Mouse (Mus musculus) midbrain, embryonic 14.5 days (tissue): ENCODE results near the gene Lmo3. TPM values are rescaled to one million over a fixed set of nuclear protein-coding genes. Genes with fewer than 3 reads are reported as not detected.

ENCODE experiments used
- ATAC-seq: fragments of 200-750 bp; cut with Nextera tagmentation; 2 replicates; pipeline ENCODE4 v1.8.0; 2017; ENCODE audit warnings: moderate number of reproducible peaks, moderate library complexity; ENCODE audit not compliant: low FRiP score, low TSS enrichment
- DNase-seq: peaks from one replicate; pipeline ENCODE4 v3.0.0-alpha.2; 2015
- H3K27ac ChIP-seq: fragments of 300-500 bp; sonication (generic); replicated peaks from 2 replicates; pipeline ENCODE4 v1.5.1; 2014; ENCODE audit warnings: mild to moderate bottlenecking, low read depth, low read length, moderate library complexity
- H3K27me3 ChIP-seq: fragments of 300-500 bp; sonication (generic); 2 replicates; pipeline ENCODE4 v1.6.1; 2014; ENCODE audit warnings: low read length, control low read depth, mixed read lengths; ENCODE audit not compliant: control insufficient read depth, insufficient read depth
- H3K36me3 ChIP-seq: fragments of 300-500 bp; sonication (generic); 2 replicates; pipeline ENCODE4 v1.6.1; 2014; ENCODE audit warnings: low read length, control low read depth; ENCODE audit not compliant: control insufficient read depth, insufficient read depth
- H3K4me1 ChIP-seq: fragments of 300-500 bp; sonication (generic); 2 replicates; pipeline ENCODE4 v1.6.1; 2014; ENCODE audit warnings: mild to moderate bottlenecking, antibody characterized with exemption, low read length, control low read depth; ENCODE audit not compliant: control insufficient read depth, insufficient read depth
- H3K4me2 ChIP-seq: fragments of 300-500 bp; sonication (generic); 2 replicates; pipeline ENCODE4 v1.6.1; 2014; ENCODE audit warnings: mild to moderate bottlenecking, low read length, moderate library complexity
- H3K4me3 ChIP-seq: fragments of 300-500 bp; sonication (generic); replicated peaks from 2 replicates; pipeline ENCODE4 v1.5.1; 2014; ENCODE audit warnings: low read depth, low read length
- H3K9ac ChIP-seq: fragments of 300-500 bp; sonication (generic); replicated peaks from 2 replicates; pipeline ENCODE4 v1.6.1; 2014; ENCODE audit warnings: mild to moderate bottlenecking, low read length, moderate library complexity
- H3K9me3 ChIP-seq: fragments of 300-500 bp; sonication (generic); 2 replicates; pipeline ENCODE4 v1.6.1; 2016; ENCODE audit warnings: low read length, control low read depth, mixed read lengths; ENCODE audit not compliant: control insufficient read depth
- WGBS: fragments of 180-500 bp; shearing (Covaris S2); extraction: QIAGEN DNeasy Blood & Tissue Kit; methylation state at CpG from one replicate; pipeline ENCODE4 v1.1.7; 2014; 5-methylcytosine and 5-hydroxymethylcytosine counted together
- polyA plus RNA-seq: library from polyadenylated mRNA; unstranded; fragments of >200 nt; fragmentation: Nextera tagmentation; extraction: Ambion mirVana; gene quantifications from 2 replicates; pipeline ENCODE4 v1.2.1, GENCODE M21; 2014

Lmo3 gene
- polyA plus RNA-seq, 1 experiment from 2014 or later, result 218 TPM

GRCm38 (mm10) chr6:138420536-138420891 is 161.3 kb downstream of the Lmo3 start:
- Histone ChIP-seq H3K4me1 (peaks cover 13% of the 10 kb centered on the region; the same call in 1 of the 2 replicates), H3K4me3 (peak overlapping the region; percentile 43), H3K9me3 (no peaks in the 10 kb centered on the region), H3K9ac (peak overlapping the region; percentile 55), H3K27me3 (no peaks in the 10 kb centered on the region), H3K27ac (peak overlapping the region; percentile 75), H3K4me2 (peak overlapping the region; percentile 58), H3K36me3 (peaks cover 5% of the 10 kb centered on the region; the same call in 1 of the 2 replicates)
- WGBS, result 3% methylated on average over 3 of the region's 3 CpGs
- DNase-seq (peak; percentile 79), ATAC-seq (peak; percentile 55)

GRCm38 (mm10) chr6:138419871-138420535 is 161.8 kb downstream of the Lmo3 start:
- ATAC-seq, result no peak
- 8% methylated on average over 8 of the region's 8 CpGs for WGBS
- H3K36me3 ChIP-seq, result peaks cover 5% of the 10 kb centered on the region; the same call in 1 of the 2 replicates
- H3K4me2 ChIP-seq, result peak overlapping the region; percentile 58
- DNase-seq, result peak; percentile 44
- peak overlapping the region; percentile 55 for H3K9ac ChIP-seq
- no peaks in the 10 kb centered on the region for H3K9me3 ChIP-seq
- no peaks in the 10 kb centered on the region for H3K27me3 ChIP-seq
- peak overlapping the region; percentile 75 for H3K27ac ChIP-seq
- peak overlapping the region; percentile 43 for H3K4me3 ChIP-seq
- H3K4me1 ChIP-seq, result peaks cover 13% of the 10 kb centered on the region; the same call in 1 of the 2 replicates

- H3K27me3 ChIP-seq, result no peaks in the 10 kb centered on the region
- peaks cover 5% of the 10 kb centered on the region; the same call in 1 of the 2 replicates for H3K36me3 ChIP-seq
- WGBS, result 80% methylated on average over 3 of the region's 3 CpGs
- ATAC-seq, result no peak
- H3K4me1 ChIP-seq, result no peaks in the 10 kb centered on the region
- no peak overlapping the region for H3K9ac ChIP-seq
- no peak for DNase-seq
- H3K4me3 ChIP-seq, result no peak overlapping the region
- no peaks in the 10 kb centered on the region for H3K9me3 ChIP-seq
- H3K4me2 ChIP-seq, result no peak overlapping the region; the same call in 1 of the 2 replicates
- H3K27ac ChIP-seq, result no peak overlapping the region
Measured at GRCm38 (mm10) chr6:138412075-138412474, 169.7 kb downstream of the Lmo3 start.

DNA sequence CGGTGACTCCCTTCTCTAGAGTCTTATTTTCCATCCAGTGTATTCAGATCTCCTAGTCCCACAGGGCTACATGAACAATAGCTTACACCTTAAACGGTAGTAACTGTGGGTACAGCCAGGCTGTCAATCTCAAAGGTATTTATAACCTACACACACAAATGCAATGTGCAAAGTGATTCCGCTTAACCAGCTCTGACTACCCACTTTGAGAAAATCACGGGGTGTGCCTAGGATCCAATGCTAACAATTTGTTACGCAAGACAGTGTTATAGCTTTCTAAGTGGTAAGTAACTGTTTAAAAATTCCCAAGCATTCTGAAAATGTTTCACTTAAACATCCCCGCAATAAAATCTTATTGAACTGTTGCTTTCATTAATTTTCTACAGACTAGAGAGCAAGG is 179.7 kb downstream of the Lmo3 start:
- ATAC-seq (no peak), DNase-seq (no peak)
- Histone ChIP-seq H3K4me1 (no peaks in the 10 kb centered on the region), H3K27me3 (no peaks in the 10 kb centered on the region), H3K36me3 (peaks cover 5% of the 10 kb centered on the region; the same call in 1 of the 2 replicates), H3K9me3 (no peaks in the 10 kb centered on the region), H3K27ac (no peak overlapping the region), H3K9ac (no peak overlapping the region), H3K4me2 (no peak overlapping the region), H3K4me3 (no peak overlapping the region)
- 83% methylated on average over 6 of the region's 6 CpGs for WGBS

DNA sequence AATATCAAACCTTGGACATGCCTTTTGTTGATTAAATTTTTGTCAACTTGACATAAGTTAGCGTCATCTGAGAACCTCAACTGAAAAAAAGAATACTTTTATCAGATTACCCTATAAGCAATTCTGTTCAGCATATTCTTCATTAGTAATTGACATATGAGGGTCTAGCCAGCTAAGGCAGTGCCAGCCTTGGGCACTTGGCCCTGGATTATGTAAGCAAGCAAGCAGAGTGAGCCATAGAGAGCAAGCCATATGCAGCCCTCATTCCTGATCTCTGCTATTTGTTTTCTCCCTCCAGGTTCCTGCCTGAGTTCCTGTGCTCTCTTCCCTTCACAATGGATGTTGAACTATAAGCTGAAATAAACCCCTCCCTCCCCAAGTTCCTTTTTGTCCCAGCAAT is 182.9 kb downstream of the Lmo3 start:
- no peaks in the 10 kb centered on the region for H3K9me3 ChIP-seq
- 98% methylated on average over 1 of the region's 1 CpGs for WGBS

DNA sequence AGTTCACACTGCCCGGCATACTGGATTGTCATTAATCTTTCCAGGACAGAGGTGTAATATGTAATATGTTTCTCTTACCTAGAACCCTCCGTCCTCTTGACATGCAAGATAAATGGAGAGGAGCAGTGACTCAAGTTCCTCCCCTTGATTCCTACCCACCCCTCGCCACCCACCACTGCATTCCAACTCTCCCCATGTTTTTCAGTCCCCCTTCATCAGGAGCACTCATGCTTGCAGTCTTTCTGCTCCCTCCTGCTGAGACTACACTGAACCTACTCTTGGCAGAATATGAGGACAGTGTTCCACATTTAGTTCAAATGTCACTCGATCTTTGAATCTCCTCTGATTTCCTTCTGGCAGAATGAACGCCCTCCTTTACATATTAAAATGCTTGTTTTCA is 190.7 kb downstream of the Lmo3 start:
- no peak for DNase-seq
- H3K36me3 ChIP-seq, result no peaks in the 10 kb centered on the region
- 60% methylated on average over 5 of the region's 5 CpGs for WGBS
- H3K9me3 ChIP-seq, result no peaks in the 10 kb centered on the region
- H3K9ac ChIP-seq, result no peak overlapping the region
- H3K27me3 ChIP-seq, result no peaks in the 10 kb centered on the region
- no peak overlapping the region for H3K4me3 ChIP-seq
- H3K4me2 ChIP-seq, result no peak overlapping the region
- H3K4me1 ChIP-seq, result peaks cover 11% of the 10 kb centered on the region
- ATAC-seq, result no peak
- H3K27ac ChIP-seq, result no peak overlapping the region

More for the DNA sequence above, 182.9 kb downstream of the Lmo3 start:
- H3K4me1 ChIP-seq, result no peaks in the 10 kb centered on the region
- peaks cover 5% of the 10 kb centered on the region; the same call in 1 of the 2 replicates for H3K36me3 ChIP-seq
- no peak overlapping the region for H3K4me2 ChIP-seq
- no peak overlapping the region for H3K27ac ChIP-seq
- H3K27me3 ChIP-seq, result no peaks in the 10 kb centered on the region
- ATAC-seq (no peak), DNase-seq (no peak)
- no peak overlapping the region for H3K4me3 ChIP-seq
- no peak overlapping the region for H3K9ac ChIP-seq

DNA sequence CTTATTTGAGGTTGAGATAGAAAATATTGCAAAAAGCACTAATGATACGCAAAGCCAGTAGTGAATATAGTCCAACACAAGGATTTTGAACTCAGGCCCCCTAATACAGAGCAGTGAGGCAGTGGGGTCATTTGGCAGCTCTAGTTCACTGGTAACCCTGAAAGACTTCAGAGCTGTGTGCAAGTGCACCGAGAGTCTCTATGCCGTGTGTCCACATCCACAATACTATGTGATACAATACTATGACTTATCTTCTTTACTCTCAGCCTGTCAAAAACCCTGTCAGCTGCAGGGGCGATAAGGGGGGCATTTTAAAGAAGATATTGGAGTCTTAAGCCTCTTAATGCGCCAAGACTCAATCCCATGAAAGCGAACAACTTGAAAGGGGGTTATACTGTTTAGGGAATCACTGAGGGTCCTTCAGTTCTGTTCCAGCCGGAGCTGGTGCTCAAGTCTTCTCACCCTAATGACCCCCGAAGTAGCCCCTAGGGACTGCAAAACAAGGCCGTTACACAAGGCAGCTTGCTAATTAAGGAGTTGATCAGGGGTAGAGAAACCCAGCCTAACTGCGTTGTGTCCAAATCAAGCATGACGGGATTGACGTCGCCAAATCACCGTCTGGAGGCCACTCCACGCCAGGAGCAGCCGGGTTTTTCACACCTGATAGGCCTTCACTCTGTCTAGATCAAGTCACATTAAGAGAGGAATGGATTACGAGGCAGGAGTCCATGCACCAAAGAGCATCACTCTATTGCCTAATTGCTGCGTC is 193.4 kb downstream of the Lmo3 start:
- Histone ChIP-seq H3K9ac (no peak overlapping the region), H3K9me3 (no peaks in the 10 kb centered on the region), H3K36me3 (no peaks in the 10 kb centered on the region), H3K27me3 (no peaks in the 10 kb centered on the region), H3K4me1 (peaks cover 19% of the 10 kb centered on the region), H3K4me3 (no peak overlapping the region), H3K4me2 (peak overlapping the region; percentile 10; the same call in 1 of the 2 replicates), H3K27ac (no peak overlapping the region)
- ATAC-seq (peak; percentile 44), DNase-seq (peak; percentile 41)
- WGBS, result 20% methylated on average over 18 of the region's 18 CpGs

DNA sequence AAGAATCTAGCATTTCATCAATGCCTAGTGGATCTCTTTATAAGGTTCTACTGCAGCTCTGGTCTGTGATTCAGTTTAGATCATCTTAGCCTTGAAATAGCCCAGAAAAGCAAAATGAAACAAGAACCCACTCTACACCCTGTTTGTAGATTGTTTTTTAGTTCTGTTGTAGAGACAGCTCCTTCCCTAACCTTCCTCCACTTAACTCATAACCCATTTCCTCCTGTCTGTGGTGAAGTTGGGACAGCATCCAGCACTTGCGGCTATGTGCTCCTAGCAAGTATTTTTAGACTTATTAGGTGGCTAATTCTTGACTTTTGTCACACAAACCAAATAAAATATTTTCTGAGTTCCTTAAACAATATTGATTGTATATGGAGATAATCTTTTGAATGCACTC is 198.6 kb downstream of the Lmo3 start:
- Histone ChIP-seq H3K4me1 (peaks cover 18% of the 10 kb centered on the region; the same call in 1 of the 2 replicates), H3K4me3 (no peak overlapping the region), H3K27me3 (no peaks in the 10 kb centered on the region), H3K9me3 (no peaks in the 10 kb centered on the region), H3K36me3 (no peaks in the 10 kb centered on the region), H3K27ac (no peak overlapping the region), H3K4me2 (no peak overlapping the region), H3K9ac (no peak overlapping the region)
- ATAC-seq (no peak), DNase-seq (no peak)
- WGBS, result 96% methylated on average over 1 of the region's 1 CpGs
